Mouse (Mus musculus): Measurements from ENCODE around the gene Epn2.

Epn2 gene

DNA sequence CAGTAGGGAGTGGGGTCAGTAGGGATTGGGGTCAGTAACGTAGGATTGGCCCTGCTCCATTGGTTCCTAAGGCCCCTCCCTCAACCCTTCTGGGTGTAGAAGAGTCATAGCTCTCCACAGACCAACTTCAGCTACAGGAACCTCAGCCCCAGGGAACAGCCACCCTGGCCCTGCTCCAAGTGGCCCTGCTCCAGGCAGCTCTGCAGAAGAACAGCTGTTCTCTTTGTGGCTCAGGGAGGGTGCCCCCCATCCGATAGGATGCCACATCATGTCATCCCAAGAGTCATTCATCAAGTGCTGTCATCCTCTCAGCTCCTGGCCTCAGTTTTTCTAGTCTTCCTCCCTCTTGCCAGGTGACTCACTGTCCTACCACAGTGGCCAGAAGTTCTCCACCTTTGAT, 92.1 kb downstream of the Epn2 start:
- DNase-seq, result no peak

DNA sequence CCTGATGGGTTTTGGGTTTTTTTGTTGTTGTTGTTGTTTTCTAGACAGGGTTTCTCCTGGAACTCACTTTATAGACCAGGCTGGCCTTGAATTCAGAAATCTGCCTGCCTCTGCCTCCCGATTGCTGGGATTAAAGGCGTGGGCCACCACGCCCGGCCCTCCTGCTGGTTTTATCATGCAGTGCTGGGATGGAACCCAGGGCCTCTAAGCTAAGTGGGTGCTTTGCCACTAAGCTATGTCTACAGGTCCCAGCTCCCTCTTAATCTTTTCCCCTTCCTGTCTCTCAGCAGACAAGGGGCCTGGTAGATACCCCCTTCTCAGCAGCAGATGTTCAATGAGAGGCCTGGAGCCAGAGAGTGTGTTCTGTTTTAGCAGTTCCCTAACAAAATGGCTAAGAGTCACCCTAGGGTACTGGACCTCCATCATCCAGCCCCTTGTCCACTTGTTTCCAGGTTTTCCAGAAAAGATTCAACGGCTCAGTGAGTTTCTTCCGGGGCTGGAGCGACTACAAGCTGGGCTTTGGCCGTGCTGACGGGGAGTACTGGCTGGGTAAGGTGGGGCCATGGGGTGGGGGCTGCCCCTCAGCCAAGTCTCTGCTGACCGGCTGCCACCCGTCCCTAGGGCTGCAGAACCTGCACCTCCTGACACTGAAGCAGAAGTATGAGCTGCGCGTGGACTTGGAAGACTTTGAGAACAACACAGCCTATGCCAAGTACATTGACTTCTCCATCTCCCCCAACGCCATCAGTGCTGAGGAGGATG, 92.8 kb downstream of the Epn2 start:
- DNase-seq, result no peak

DNA sequence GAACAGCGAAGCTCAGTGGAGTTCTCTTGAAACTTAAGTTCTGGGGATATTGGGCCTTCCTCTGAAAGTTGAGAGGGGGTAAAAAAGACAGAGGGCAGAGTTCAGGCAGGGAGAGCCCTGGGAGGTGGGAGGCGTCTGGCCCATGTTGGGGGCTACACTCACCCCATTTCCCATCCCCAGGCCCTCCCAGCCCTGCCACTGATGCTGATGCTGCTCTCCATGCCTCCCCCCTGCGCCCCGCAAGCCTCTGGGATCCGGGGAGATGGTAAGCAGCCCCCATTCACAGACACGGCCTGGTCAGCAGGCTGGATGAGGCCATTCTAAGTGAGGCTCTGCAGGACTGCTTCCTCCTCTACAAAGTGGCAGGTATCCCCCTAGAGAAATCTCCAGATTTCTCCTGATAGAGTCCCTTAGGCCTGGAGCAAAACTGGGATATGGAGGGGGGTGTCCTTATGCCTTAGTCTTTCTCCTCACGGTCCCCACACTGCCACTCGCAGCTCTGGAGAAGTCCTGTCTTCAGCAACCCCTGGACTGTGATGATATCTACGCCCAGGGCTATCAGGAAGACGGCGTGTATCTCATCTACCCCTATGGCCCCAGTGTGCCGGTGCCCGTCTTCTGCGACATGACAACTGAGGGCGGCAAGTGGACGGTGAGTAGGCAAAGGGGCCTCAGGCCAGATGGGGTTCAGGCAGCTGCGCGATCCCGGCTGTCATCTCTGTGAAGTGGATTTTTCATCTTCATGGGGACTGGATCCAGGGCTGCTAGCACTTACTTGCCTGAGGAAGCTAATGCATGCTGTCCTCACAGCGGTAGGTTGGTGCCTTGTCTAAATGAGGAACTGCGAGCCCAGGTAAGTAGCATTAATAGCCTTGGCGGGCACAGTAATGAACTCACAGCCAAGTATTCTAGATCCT, 93.7 kb downstream of the Epn2 start:
- DNase-seq, result no peak

DNA sequence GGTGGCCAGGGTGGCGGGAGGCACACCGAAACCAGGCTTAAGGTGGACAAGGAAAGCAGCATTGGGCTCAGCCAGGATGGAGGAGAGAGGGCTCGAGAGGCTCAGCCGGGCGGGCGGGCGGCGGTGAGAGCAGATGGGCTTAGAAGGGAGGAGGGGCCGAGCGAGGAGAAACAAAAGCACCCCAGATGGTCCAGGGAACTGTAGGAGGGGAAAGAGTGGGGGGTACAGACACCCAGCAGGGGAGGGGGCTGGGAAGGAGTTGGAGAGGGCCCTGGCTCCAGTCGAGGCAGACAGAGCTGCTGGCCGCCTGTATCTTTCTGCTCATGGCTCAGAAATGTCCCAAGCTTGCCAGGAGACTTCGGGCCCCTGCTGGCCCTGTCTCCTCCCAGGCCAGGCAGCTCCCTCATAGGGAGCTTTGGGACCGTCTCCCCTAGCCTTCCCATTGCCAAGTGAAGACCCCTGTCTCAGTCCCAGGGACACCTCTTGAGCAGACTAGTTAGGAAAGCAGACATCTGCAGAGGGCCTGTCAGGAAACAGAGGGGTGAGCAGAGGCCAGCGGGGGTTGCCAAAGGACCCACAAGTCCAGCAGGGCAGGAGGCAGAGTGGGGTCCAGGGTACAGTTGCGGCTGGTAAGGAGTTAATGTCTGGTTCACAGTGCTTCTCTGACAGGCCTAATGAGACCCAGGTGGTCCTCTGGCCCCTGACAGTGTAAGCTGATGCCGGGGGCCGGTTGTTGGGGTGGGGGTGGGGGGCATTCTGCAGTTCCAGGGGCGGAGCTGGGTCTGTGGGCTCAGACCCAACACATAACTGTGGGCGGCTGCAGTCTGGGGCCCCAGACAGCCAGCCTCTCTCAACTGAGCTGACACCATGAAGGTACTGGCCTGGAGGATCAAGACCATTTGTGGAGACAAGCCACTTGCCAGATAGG, 94.6 kb downstream of the Epn2 start, which contains the start of gene Mfap4:
Gene Mfap4, plus strand, starts transcription at position 819 of the 928 bp plus-strand sequence.
- DNase-seq, result no peak

DNA sequence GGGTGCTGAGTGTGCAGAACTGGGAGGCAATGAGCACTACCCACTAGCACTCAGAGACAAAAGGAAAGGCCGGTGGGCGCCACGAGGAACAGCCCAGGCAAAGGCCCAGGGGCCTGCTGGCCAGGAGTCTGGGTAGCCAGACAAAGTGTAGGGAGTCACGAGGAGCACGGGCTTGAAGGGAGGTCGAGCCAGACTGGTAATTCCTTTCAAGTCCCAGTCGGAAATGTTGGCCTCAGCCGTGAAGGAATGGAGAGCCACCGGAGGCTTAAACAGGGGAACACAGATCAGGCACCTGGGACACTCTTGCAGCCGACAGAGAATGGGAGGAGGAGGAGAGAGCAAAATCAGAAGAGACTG, 95.3 kb downstream of the Epn2 start:
- DNase-seq, result no peak

DNA sequence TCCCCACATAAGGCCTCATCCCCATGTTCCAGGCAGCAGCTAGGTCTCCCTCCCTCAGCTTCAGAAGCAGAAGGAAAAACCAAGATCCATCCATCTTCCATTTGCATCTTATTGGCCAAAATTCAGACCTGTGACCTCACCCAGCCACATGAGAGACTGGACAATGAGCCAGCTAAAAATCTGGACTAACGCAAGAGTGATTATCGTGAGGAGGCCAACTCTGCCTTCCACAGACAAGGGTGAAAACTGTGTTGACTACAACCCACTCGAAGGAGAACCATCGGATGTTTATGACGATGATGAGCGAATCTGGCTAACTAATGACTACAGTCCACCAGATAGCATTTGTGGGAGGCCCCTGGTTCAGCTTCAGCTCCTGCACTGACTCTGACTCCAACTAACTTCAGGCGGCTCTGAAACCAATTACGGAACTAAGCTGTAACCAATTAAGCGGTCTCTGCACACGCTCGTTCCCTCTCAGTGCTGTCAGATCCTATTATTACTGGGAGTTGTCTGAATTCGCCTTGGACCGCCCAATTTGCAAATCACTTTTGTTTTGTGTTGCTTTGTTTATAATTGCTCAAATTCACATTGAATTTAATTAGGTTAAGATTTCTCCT, 96.2 kb downstream of the Epn2 start:
- DNase-seq, result no peak

DNA sequence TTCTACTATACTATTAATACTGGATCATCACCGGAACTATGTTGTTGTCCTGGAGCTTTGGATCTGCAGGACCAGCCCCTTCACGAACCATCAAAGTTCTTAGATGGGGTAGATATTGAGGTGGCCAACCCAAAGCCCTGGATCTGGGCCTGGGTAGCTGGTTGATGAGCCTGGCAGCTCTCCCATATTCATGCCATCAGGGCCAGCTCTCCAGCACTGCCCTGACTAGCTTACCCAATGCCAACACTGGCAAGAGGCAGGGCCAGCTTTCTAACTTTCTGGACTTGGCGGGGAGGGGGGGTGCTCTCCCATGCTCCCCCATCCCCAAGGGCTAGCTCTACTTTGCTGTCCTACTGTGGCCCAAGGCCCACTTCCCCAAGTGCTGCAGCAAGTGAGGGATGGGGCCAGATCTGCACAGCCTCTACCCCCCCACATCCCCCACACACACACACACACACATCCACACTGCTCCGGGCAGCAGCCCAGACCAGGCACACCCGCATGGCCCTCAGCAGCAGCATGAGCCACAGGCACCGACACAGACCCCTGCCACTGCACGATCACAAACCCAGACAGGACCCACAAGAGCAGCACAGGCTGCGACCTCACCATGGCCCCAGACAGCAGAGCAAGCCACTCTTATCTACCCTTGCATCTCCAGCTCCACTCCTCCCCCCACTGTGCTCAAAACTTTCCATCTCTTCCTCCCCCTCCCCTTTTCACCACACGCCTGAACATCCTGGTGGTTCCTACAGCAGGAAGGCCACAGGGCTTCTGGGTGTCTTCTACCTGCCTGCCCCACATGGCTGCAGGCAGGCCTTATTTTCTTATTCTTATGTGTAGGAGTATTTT, 98.0 kb downstream of the Epn2 start:
- peak in 1 of 2 experiments; percentile 38 for DNase-seq

DNA sequence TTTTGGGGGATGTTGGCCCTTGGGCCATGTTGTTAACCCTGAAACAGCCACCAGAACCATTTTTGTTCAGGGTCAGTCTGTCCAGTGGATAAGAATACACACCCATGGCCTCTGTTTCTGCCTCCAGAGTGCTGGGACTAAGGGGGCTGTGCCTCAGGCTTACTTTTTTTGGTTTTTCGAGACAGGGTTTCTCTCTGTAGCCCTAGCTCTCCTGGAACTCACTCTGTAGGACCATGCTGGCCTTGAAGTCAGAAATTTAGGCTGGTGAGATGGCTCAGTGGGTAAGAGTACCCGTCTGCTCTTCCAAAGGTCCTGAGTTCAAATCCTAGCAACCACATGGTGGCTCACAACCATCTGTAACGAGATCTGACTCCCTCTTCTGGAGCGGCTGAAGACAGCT, 100.7 kb downstream of the Epn2 start:
- no peak for DNase-seq

DNA sequence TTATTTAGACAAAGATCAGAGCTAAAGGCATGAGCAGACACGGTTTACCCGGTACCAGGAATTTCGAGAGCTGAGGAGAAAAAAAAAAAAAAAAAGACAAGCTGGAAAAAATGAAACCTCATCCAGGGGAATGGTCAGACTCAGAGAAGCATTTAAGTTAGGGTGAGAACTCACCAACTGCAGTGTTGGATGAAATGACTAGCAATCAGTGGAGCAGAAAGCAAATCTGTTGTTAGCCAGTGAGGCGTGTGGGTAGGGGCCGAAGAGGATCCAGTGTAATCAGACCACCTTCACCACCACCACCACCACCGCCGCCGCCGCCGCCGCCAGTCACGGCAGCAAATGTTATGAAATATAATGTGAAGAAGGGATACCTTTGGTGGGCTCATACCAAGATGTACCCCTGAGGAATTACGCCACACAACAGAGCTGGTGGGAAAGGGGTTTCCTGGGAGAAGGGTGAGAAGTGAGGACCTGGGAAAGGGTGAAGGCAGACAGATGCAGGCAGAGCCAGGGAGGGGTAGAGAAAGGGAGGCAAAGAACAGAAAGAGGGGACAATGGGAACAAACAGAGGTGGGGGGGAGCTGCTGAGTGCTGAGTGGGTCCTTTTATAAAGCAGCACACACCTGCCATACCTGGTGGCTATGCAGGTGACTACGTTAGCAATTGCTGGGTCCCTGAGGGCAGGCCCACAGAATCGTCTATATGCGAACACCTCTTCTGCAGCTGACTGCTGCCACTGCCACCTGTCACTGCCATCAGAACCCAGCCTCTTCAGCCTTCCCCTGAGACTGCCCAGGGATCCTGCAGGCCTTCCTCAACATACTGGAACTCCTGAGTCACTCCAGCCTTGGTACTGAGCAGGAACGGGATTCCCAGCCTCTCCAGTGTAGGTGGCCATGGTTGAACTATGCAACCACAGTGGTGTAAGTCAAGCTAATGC, 101.7 kb downstream of the Epn2 start:
- no peak for DNase-seq

DNA sequence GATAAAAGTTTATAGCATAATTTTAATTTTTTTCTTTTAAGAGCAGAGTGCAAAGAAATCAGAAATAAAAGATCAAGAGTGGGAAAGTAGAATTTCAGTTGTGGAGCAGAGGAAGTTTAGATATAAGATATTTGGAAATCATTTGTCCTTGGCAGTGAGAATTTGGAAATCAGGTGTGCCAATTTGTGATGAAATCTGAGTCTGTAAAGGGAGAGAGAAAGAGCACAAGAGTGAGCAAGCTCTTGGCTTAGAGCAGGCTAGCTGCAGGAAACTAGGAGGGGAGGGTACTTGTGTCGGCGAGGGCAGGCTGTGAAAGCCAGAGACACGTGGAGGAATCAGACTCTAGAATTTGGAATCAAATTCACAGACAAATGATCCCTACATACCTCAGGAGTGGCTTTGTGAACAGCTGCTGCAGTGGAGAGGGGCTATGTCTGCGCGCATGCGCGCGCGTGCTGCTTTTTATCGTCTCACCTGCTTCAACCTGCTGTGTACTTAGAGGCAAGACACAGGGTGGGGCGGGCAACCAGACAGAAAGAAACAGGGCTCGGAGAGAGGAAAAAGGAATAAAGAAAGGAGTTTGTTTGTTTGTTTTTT, 102.6 kb downstream of the Epn2 start:
- no peak for DNase-seq

DNA sequence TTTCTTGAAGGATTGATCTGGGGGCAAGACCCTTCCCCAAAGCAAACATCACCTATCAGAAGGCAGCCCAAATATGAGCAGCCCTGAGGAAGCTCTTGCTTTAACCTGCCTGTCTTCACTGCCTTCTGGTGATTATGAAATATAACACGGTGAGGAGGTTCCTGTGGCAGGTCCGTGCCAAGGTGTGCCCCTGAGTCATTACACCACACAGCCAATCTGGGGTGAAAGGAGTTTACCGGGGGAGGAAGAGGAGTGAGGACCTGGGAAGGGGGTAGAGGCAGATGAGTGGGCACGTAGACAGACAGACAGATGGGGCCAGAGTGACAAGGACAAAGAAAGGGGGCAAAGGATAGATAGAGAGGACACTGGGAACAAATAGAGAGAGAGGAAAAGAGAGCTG, 105.9 kb downstream of the Epn2 start:
- no peak for DNase-seq

DNA sequence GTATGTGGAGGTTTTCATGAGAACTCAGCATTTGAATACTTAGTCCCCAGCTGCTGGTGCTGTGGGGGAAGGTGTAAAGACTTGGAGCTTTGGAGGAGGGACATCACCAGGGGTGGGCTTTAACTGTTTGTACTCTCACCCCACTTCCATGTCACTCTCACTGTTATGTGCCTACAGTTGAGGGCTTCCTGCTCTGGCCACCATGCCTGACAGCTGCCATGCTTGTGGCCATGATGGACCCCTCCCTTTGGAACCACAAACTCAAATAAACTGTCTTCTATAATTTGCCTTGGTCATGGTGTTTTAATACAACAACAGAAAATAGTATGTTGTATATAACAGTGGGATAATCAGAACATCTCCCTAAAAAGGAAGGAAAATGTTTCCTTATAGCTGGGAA, 108.6 kb downstream of the Epn2 start:
- DNase-seq, result no peak

DNA sequence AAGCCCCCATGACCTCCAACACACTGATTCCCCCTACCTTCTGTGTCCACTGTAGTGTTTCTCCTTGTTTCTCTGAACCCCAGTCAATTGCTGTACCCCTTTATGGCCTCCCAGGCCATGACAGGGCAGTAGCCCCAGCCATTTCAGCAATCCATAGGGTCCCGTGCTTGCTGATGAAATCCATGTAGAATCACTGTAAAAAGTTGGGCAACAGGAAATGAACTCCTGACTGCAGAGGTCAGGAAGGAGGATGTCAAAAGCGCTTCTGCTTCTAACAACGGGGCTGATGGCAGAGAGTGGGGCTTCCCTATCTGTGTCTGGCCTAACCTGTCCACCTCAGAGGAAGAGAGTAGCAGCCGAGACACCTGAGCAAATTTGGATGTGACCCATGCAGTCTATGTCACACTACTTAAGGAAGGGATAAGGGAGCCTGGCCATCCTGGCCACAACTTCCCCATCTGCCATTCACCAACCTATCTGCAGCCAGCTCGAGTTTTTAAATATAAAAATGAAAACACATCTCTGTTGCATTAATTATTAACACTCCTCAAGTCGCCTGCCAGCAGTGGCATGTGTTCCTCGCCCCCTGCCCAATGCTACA, 110.1 kb downstream of the Epn2 start:
- no peak for DNase-seq

DNA sequence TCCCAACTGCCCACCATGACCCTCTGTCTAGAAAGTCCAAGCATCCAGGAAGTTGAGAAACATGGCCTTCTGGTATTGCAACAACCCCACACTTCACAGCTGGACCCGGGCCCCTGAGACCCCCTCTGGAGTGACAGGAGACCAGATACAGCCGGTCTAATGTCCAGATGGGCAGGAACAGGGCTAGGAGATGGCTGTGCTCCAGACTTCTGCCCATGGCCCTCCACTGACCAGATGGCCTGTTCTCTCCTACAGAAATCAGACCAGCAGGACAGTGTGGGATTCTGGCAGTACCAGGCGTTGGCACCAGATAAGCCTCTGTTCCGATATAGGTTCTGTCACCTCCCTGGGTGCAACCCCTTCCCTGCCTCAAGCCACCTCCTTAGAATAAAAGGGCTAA, 111.0 kb downstream of the Epn2 start:
- DNase-seq, result no peak
